Mouse (Mus musculus) kidney, postnatal 25 days (tissue): ENCODE measurements around the gene Rps8.
"Not testable (repeated sequence)": the region's sequence is repeated elsewhere in the genome, so short reads cannot be mapped to it uniquely, and the experiment has no call there.

ENCODE experiments used
- DNase-seq, 2 experiments: peaks; one replicate each; pipeline ENCODE4 v3.0.0; 2021; ENCODE audit warnings: mixed read lengths in 2 of 2

Gene Rps8

DNA sequence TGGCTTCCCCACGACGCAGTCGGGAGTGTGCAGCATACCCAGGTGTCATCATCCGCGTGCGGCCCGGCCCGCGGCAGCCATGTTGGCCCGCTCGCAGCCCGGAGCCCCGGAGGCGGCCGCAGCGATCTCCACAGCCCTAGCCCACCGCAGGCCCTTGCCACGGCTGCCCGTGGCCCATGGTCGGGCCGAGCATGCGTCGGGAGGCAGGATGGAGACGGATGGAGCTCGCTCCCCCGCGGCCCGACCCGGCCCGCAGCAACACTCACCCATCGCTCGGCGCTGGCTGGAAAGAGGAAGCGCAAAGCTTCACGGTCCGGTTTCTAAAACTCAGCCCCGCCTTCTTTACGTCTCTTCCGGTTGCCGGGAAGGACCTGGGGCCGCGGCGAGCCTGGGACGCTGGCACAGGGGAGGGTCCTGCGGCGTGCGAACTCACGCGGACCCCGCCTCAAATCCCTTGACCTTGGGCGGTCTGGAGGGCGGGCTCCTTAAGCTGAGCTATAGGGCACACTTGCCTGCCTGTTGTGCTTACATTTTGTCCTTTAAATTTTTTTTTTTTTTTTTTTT lies at the start of gene Rps8:
Gene Rps8 (minus strand): TSS at position 452 of the 564 bp plus-strand sequence.
- DNase-seq, result peak; percentile 88 to 94

DNA sequence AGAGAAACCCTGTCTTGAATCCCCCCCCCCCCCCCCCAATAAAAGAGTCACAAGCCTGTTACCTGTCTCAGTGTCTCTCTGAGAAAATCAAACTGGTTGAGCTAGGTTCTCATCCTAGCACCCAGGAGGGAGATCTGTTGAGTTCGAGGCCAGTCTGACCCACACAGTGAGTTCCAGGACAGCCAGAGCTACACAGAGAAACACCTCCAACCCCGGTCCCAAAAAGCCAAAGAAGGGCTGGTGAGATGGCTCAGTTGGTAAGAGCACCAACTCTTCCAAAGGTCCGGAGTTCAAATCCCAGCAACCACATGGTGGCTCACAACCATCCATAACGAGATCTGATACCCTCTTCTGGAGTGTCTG lies 46.9 kb upstream of the Rps8 start:
- DNase-seq, result no peak

DNA sequence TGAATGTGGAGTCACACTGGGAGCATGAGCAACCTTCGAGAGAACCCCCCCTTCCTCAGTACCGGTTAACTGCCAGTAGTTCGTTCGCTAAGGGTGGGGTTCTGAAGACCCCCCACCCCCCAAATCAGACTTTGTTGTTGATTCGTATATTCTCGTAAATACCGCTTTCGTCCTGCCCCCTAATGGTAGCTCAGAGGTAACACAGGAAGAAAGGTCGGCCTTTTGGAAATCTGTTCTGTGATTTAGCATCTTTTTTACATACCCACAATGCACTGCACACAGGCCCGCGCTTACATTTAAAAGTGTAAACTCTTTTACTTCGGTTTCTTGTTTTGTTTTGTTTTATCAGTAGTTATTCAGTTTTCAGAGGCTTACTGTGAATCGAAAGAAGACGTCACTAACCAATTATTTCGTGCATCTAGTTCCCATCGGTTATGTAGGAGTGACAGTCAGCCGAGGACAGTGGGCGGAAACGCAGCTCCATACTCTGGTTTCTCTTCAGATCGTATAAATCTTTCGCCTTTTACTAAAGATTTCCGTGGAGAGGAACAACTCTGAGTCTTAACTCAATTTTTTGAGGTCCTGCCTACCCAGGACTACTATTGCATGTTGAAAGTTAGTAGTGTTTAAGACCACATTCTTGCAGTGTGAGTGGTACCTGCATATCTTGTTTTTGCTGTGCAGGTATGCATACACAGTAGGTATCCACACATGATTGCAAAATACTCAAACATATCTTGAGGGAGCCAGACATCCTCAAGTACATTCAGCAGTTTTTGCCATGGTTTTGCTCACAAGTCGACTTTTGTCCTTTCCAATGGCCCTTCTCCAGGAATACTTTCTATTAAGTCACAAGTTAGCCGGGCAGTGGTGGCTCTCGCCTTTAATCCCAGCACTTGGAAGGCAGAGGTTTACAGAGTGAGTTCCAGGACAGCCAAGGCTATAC lies 46.3 kb upstream of the Rps8 start:
- DNase-seq, result peak; percentile 56 to 59

DNA sequence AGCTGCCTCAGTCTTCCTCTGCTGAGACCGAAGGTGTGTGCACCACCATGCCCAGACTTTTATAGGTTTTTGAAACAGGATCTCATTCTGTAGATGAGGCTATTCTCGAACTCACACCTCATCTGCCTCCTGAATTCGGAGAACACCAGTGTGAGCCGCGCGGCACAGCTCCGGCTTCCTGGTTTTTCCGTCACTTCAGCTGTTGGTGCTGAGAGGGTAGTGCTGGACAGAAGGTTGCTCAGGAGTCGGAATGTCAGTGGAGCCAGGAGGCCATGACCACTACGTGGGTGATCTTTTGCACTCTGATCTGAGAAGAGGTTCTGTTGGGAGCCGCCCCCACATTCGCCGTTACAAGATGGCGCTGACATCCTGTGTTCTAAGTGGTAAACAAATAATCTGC lies 35.8 kb upstream of the Rps8 start:
- no peak for DNase-seq

DNA sequence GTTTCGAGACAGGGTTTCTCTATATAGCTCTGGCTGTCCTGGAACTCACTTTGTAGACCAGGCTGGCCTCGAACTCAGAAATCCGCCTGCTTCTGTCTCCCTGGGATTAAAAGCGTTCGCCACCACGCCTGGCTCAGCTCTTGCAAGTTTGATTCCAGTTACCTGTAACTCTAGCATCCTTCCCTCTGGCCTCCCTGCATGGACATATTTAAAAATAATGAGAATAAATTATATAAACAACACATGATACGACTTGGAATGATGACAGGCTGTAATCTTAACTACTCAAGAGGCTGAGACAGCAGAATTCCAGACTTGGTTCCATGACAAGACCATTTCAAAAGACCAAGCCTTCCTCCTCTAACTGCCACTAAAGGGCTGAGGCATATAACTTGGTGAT lies 34.6 kb upstream of the Rps8 start:
- DNase-seq, result no peak

DNA sequence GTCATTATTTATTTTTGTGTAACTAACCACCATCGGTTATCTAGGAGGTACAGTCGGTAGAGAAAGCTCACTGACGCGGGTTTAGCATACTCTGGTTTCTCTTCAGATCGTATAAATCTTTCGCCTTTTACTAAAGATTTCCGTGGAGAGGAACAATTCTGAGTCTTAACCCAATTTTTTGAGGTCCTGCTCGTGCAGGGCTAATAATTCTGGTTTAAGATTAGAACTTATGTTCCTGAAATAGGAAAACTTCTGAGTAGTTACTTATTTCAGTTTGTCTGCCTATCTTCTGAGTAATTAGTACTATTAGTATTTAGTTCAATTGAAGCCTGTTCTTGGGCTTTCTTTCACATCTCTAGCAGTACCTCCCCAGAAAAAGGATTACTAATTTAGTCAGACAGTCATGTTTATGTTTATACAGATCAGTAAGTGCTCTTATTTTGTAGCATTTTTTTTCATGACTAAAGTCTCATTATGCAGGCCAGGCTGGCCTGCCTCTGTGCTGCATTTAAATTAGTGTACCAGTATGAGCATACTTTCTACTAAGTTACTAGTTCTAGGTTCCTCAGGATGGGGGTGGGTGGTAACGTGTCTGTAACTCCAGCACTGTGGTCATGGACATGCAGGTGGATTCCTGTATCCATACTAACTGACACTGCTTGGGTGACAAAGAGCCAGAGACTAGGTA lies 34.0 kb upstream of the Rps8 start:
- peak; percentile 13 to 43 for DNase-seq

DNA sequence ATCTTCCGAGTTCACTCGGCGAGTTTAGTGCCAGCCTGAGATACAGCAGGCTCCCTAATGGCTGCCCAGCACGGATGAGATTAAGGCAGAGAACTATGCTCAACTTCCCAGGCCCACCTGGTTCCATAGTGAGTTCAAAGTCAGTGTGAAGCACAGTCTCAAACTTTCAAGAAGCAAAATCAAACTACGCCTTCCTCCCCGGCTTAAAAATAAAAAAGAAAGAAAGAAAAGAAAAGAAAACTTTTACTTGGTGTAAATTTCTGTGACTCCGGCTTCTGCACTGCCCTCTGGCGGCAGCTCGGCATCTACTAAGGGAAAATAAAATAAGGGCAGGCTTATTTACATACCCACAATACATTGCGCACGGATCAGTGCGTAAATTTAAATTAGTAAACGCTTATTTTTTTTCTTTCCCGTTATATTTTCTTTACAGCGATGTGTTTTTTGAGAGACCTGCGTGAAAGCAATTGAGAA lies 33.4 kb upstream of the Rps8 start:
- DNase-seq, result peak; percentile 87 to 96

DNA sequence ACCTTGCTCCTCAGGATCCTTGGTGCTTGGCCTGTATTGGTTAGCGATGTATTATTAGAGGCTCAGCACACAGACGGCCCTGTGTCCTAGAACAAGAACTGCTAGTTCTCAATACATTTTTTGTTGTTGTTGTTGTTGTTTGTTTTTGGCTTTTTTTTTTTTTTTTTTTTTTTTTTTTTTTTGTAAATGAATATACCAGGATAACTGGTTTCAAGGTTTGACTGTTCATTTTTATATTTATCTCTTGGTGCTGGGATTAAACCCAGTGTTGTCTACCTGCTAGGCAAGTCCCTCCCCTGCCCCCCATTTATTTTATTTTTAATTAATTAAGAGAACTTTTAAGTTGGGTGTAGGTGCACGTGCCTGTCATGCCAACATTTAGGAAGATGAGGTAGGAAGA lies 32.9 kb upstream of the Rps8 start:
- no peak for DNase-seq

DNA sequence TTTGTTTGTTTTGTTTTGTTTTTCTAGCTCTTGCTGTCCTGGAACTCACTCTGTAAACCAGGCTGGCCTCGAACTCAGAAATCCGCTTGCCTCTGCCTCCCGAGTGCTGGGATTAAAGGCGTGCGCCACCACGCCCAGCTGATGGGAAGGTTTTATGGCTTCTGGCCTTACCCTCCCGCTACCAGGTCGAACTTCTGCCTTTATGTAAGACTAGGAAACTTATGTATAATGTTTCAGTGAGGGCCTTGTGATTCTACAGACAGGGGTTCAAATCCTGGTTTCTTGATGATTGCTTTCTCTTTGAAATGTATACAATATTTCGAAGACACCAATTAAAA lies 26.7 kb upstream of the Rps8 start:
- DNase-seq, result not testable (repeated sequence)

DNA sequence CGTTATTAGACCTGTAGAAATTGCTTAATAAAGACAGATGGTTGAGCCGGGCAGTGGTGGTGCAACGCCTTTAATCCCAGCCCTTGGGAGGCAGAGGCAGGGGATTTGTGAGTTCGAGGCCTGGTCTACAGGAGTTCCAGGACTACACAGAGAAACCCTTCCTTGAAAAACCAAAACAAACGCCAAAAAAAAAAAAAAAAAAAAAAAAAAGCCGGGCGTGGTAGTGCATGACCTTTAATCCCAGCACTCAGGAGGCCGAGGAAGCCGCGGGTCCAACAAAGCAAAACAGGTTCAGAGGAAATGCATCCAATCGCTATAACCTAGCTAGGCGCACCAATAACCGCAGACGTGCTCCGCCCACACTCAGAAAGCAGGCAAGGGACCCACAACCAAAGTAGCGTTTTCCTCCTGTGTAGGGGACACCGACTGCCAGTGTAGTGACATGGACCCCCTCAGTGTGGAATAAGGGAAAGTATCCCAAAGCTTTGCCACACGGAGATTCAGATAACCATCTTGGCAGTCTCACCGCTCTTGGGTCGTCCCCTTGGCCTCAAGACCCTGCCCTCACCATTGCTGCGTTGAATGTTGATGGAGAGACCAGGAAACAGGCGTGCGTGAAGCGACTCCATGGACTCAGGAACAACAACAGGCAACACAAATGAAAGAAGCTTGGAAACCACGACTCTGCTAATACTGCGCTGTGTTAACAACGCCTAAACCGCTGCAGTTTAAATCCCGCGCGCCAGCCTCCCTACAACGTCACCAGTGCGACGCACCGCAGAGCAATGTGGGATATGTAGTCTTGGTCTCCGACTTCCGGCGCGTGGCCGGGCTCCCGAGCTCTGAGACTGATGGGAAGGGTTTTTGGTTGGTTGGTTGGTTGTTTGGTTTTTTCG lies 26.1 kb upstream of the Rps8 start, which contains the start of gene Kif2c:
Gene Kif2c (minus strand): TSS at position 777 of the 896 bp plus-strand sequence.
- DNase-seq, result peak; percentile 94

DNA sequence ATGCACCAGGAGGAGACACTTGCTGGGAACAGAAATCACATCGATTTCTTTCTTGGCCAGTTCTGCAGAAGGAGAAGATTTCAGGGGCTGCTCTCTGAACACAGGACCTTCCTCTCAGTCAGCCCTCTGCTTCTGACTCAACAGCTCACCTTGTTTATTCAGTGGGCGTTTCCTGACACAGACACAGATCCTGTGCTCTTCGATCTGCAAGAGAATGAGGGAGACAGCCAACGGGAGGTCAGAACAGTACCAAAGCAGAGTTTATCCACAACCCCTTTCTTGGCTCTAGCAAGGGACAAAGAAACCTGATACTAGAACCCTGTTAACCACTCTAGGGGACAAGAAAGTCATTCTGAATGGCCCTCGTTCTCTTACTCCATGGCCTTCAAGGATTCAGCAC lies 13.9 kb upstream of the Rps8 start:
- DNase-seq, result no peak

DNA sequence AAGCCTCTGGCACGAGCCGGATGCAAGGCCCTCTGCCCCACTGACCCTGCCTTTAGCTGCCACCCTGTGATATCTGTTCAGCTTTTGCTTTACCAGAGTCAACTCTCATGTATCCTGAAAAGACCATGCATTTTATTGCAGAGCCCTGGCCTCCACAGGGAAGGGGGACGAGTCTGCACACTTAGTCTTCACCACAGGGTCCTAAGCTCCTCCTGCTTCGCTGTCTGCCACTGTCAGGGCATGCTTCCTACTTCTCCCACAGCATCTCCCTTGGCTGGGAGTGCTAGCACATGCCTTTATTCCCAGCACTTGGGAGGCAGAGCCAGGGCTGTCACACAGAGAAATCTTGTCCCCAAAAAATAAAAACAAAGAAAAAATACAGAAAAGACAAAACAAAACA lies 5.1 kb upstream of the Rps8 start:
- no peak for DNase-seq

DNA sequence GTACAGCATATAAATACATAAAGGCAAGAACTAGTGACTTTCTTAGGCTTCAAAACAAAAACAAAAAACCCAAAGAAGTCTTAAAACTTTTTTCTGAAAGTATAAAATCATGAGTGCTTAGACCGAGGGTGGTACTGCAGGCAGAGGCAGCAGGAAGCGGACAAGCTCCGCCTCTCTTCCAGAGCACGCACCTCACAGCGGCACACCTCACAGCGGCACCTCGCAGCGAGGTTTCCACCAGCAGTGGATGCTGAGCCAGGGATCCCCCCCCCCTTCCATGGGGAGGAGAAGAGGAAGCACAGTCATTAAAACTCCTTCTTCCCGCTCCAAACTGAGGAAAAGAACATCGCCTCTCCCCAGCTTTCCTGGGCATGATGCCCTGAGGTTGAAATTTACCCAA lies 3.6 kb upstream of the Rps8 start:
- DNase-seq, result no peak

DNA sequence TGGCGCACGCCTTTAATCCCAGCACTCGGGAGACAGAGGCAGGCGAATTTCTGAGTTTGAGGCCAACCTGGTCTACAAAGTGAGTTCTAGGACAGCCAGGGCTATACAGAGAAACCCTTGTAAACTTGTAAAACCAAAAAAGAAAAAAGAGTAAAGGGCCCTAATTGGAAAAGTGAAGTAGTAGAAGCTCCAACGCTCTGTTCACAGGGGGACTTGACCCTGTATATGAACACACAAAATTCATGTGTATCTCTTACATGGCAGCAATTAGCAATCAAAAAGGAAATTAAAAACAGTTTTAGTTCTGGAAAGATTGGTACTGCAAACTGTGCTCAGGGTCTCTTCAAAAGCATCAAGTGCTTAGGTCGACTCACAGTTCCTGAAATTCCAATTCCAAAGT lies 329 bp upstream of the Rps8 start:
- no peak for DNase-seq

DNA sequence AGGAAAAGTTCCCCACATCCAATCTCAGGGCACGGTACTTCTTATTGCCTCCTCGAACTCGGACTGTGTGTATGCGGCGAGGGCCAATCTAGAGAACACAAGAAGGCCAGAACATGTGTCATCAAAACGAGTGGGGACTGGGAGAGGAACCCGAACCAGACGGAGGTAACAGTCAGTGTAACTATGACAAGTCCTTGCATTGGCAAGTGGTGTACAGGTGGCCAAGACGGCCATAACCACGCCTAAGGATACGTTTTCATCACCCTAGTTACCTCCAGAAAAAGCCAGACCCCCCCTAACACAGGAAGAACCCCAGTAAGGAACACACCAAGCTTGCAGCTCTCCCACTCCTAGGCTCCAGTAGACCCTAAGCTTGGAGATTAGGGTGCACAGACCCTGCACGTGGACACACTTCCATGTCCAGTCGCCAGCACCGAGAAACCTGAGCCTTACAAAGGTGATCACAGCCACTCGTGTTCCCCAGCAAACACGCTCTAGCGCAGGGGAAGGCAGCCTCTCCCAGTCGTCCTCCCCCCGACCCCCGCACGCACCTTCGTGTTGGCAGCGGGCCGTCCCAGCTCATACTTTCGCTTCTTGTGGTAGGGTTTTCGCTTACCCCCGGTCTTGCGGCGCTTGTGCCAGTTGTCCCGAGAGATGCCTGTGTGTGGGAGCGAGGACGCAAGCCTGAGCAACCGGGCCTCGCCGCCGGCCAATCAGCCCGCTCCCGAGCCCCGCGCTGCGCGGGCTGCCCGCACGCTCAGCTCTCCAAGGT lies 837 bp downstream of the Rps8 start:
- DNase-seq, result no peak

DNA sequence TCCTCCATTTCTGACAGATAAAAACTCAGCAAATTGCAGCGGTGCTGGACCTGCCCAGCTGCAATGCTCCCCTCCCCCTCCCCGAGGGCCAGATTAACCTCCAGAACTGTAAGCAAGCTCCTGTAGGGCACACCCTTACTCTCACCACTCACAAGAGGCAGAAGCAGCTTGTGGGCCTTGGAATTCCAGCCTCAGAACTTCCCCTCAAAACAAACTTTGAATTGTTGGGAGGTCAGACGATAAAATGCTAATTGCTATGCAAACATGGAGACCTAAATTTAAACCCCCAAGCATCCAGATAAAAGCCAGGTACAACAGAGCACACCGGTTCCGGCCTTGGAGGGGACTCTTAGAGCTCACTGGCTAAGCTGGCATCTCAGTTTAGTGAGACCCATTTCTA lies 3.3 kb downstream of the Rps8 start:
- DNase-seq, result no peak

DNA sequence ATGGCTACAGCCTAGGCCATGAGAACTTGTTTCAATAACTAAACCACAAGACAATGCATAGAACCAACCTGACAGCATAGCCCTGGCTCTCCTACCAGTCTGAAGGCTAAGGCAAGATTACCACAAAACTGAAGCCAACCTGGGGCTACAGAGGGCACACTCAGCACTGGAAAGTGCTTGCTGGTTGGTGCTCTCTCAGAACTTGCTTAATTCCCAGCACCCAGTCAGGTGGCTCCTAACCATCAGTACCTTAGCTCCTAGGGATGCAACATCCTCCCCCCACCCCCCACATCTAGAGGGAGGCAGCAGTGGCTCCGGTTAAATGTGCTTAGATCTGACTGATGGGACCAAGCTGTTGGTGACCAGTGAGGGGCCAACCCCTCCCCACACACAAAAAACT lies 4.6 kb downstream of the Rps8 start:
- no peak for DNase-seq

DNA sequence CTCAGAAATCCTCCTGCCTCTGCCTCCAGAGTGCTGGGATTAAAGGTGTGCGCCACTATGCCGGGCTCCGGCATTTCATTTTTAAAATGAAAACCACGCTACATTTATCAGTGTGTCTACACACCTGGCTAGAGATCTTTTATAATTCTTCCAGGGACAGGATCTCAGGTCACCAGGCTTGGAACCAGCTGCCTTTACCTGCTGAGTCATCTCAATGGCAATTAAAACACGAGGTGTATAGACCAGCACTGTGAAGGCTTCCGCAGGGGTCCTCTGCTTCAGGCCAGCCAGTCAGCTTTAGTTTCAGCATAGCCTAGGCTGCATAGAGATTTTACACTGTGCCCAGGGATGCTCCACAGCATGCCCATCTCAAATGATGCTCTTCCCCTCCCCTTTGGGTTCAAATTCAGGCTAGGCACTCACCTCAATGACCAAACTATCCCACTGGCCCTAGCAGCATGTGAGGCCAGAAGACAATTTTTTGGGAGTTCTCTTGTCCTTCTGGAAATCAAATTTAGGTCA lies 5.8 kb downstream of the Rps8 start:
- no peak for DNase-seq

DNA sequence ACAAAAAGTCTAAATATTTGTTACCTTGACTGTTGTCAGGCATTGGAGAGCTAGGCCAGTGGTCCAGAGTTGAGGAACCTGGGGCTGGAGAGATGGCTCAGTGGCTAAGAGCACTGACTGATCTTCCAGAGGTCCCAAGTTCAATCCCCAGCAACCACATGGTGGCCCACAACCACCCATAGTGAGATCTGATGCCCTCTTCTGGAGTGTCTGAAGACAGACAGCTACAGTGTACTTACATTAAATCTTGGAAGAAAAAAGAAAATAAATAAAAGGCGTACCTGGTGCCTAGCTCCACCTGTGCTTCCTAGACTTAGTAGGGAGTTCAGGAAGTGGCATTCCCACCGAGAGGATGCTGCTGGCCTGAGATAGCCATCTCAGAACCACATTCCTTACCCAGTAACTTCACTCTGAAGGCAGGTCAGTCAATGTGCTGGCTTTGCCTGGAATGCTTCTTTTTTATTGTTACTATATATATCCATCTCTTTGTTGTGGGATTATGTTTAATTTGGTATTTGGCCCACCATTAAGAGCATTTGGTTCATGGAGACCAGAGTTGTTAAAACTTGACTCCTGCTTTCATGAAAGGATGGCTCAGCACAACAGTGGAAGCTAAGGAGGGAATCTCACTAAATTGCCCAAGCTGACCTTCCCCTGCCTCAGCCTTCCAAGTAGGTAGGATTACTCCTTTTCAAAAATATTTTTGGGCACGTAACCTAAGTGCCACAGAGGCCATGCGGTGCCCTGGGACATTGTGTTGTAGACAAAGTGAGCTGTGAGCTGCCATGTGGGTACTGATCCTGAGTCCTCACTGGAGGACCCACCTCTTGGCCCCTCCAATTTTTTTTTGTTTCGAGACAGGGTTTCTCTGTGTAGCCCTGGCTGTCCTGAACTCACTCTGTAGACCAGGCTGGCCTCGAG lies 6.5 kb downstream of the Rps8 start:
- no peak for DNase-seq

DNA sequence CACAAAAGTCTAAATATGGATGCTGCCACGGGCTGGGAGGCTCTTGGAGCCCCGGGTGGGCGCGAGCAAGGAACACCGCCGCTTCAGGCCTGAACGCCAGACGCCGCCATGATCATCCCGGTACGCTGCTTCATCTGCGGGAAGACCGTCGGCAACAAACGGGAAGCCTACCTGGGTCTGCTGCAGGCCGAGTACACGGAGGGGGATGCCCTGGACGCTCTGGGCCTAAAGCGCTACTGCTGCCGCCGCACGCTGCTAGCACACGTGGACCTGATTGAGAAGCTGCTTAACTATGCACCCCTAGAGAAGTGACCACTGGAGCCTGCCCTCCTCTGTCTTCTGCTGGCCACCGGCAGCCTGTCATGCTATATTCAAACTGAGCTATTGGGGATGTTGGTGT lies 7.2 kb downstream of the Rps8 start:
- no peak for DNase-seq
